Mouse (Mus musculus) forebrain, embryonic 12.5 days (tissue): ENCODE data around the gene Foxo3. TPM values are rescaled to one million over a fixed set of nuclear protein-coding genes. Genes with fewer than 3 reads are reported as not detected.

ENCODE experiments used
- ATAC-seq: fragments of 200-750 bp; cut with Nextera tagmentation; 2 replicates; pipeline ENCODE4 v1.8.0; 2017; ENCODE audit warnings: moderate TSS enrichment; ENCODE audit not compliant: low FRiP score
- H3K27ac ChIP-seq: fragments of 300-500 bp; sonication (generic); 2 replicates; pipeline ENCODE4 v1.5.1; 2016; ENCODE audit warnings: mild to moderate bottlenecking
- H3K27me3 ChIP-seq: fragments of 300-500 bp; sonication (generic); 2 replicates; pipeline ENCODE4 v1.6.1; 2016; ENCODE audit warnings: mild to moderate bottlenecking
- H3K36me3 ChIP-seq: fragments of 300-500 bp; sonication (generic); replicated peaks from 2 replicates; pipeline ENCODE4 v1.6.1; 2016; ENCODE audit warnings: mild to moderate bottlenecking
- H3K4me1 ChIP-seq: fragments of 300-500 bp; sonication (generic); 2 replicates; pipeline ENCODE4 v1.6.1; 2016
- H3K4me2 ChIP-seq: fragments of 300-500 bp; sonication (generic); 2 replicates; pipeline ENCODE4 v1.6.1; 2016; ENCODE audit warnings: mild to moderate bottlenecking, moderate library complexity
- H3K4me3 ChIP-seq: fragments of 300-500 bp; sonication (generic); replicated peaks from 2 replicates; pipeline ENCODE4 v1.5.1; 2016; ENCODE audit warnings: mild to moderate bottlenecking
- H3K9ac ChIP-seq: fragments of 300-500 bp; sonication (generic); 2 replicates; pipeline ENCODE4 v1.6.1; 2016; ENCODE audit warnings: mild to moderate bottlenecking
- H3K9me3 ChIP-seq: fragments of 300-500 bp; sonication (generic); 2 replicates; pipeline ENCODE4 v1.6.1; 2016
- WGBS: fragments of 180-500 bp; shearing (Covaris S2); methylation state at CpG from one replicate; pipeline ENCODE4 v1.1.7; 2016; 5-methylcytosine and 5-hydroxymethylcytosine counted together
- polyA plus RNA-seq: library from polyadenylated mRNA; unstranded; fragments of >200 nt; fragmentation: Nextera tagmentation; extraction: Ambion mirVana; gene quantifications from 2 replicates; pipeline ENCODE4 v1.2.1, GENCODE M21; 2016

The Foxo3 gene
- 3.1 TPM in 2 replicates for polyA plus RNA-seq

- no peaks in the 10 kb centered on the region for H3K9me3 ChIP-seq
- H3K4me1 ChIP-seq, result peaks cover 28% of the 10 kb centered on the region
- under 1% methylated on average over 87 of the region's 88 CpGs for WGBS
- no peaks in the 10 kb centered on the region for H3K36me3 ChIP-seq
- H3K27ac ChIP-seq, result peak within 1 kb of the TSS; percentile 98
- peak within 1 kb of the TSS; percentile 86 for H3K4me3 ChIP-seq
- ATAC-seq, result peak; percentile 75
- H3K9ac ChIP-seq, result peak within 1 kb of the TSS; percentile 79
- peak within 1 kb of the TSS; percentile 99 for H3K4me2 ChIP-seq
- H3K27me3 ChIP-seq, result peaks cover 42% of the 10 kb centered on the region
Measured at GRCm38 (mm10) chr10:42276507-42277345, at the start of gene Foxo3. Gene Foxo3 (minus strand): TSS chr10:42276755.

- no peak for ATAC-seq
- Histone ChIP-seq H3K4me1 (peaks cover 3% of the 10 kb centered on the region; the same call in 1 of the 2 replicates), H3K36me3 (no peaks in the 10 kb centered on the region), H3K27me3 (no peaks in the 10 kb centered on the region), H3K9ac (no peak overlapping the region), H3K4me2 (no peak overlapping the region), H3K9me3 (no peaks in the 10 kb centered on the region), H3K4me3 (no peak overlapping the region), H3K27ac (no peak overlapping the region)
- WGBS, result 74% methylated on average over 10 of the region's 10 CpGs
Measured at GRCm38 (mm10) chr10:42325305-42325704, 48.8 kb upstream of the Foxo3 start.

DNA sequence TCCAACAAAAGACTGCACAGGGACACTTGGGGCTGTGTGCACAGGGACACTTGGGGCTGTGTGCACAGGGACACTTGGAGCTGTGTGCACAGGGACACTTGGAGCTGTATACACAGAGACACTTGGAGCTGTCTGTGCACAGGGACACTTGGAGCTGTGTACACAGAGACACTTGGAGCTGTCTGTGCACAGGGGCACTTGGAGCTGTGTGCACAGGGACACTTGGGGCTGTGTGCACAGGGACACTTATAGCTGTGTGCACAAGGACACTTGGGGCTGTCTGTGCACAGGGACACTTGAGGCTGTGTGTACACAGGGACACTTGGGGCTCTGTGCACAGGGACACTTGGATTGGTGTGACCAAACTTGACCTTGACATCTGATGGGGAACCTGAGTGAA lies 47.4 kb upstream of the Foxo3 start:
- peaks cover 3% of the 10 kb centered on the region; the same call in 1 of the 2 replicates for H3K4me1 ChIP-seq
- ATAC-seq, result no peak
- no peak overlapping the region for H3K9ac ChIP-seq
- no peaks in the 10 kb centered on the region for H3K36me3 ChIP-seq
- no peaks in the 10 kb centered on the region for H3K27me3 ChIP-seq
- no peak overlapping the region for H3K27ac ChIP-seq
- no peak overlapping the region for H3K4me3 ChIP-seq
- no peaks in the 10 kb centered on the region for H3K9me3 ChIP-seq
- no peak overlapping the region for H3K4me2 ChIP-seq

DNA sequence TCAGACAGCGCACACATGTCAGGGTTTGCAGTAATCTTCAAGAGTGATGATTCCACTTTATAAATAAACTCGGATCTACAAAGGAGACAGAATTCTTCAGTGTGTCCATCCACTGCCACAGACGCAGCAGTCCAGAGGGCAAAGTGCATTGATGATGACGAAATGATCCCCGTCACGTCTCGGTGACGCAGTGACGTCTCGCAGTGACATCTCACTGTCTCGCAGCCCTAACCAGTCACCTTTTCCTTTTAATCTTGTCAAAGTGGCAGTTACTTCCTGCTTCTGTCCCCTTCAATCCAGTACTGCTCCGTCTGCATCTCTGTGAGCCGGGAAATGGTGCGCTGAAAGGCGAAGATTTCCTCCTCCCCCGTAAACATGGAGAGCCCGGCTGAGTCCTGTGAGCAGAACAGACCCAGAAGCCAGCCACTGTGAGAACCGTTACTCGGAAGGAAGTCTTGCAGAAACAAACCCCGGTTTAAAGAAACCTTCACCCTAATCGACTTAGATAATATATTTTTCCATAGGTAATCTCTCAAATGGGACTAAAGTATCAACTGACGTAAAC lies 36.7 kb upstream of the Foxo3 start:
- H3K27ac ChIP-seq, result no peak overlapping the region
- no peak overlapping the region for H3K4me2 ChIP-seq
- H3K9me3 ChIP-seq, result no peaks in the 10 kb centered on the region
- 88% methylated on average over 22 of the region's 22 CpGs for WGBS
- 0 out of 2 replicates have a peak, but pooled peaks cover 7% of the 10 kb centered on the region for H3K27me3 ChIP-seq
- H3K9ac ChIP-seq, result no peak overlapping the region
- H3K4me3 ChIP-seq, result no peak overlapping the region
- H3K4me1 ChIP-seq, result peaks cover 3% of the 10 kb centered on the region; the same call in 1 of the 2 replicates
- ATAC-seq, result no peak
- no peaks in the 10 kb centered on the region for H3K36me3 ChIP-seq

DNA sequence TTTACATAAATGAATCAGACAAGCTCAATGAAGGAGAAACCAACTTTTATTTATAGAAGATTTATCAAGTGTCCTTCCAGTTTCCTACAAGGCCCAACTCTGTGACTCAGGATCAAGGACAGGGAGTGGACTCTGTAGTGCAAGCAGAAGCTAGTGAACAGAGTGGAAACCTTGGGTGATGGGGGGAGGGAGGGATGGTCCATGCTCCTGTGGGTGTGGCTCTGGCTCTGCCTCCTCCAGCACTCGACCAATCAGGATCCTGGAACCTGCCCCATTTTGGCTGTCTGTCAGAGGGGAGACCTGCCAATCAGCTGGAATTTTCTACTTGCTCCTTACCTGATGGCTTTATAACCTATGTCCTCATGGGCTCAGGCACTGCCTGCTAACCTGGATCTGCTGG lies 36.0 kb upstream of the Foxo3 start:
- no peaks in the 10 kb centered on the region for H3K9me3 ChIP-seq
- no peaks in the 10 kb centered on the region for H3K36me3 ChIP-seq
- WGBS, result 65% methylated on average over 1 of the region's 1 CpGs
- H3K9ac ChIP-seq, result no peak overlapping the region
- H3K4me1 ChIP-seq, result peaks cover 7% of the 10 kb centered on the region
- H3K27me3 ChIP-seq, result 0 out of 2 replicates have a peak, but pooled peaks cover 7% of the 10 kb centered on the region
- no peak overlapping the region for H3K4me3 ChIP-seq
- H3K4me2 ChIP-seq, result no peak overlapping the region
- ATAC-seq, result no peak
- H3K27ac ChIP-seq, result no peak overlapping the region

DNA sequence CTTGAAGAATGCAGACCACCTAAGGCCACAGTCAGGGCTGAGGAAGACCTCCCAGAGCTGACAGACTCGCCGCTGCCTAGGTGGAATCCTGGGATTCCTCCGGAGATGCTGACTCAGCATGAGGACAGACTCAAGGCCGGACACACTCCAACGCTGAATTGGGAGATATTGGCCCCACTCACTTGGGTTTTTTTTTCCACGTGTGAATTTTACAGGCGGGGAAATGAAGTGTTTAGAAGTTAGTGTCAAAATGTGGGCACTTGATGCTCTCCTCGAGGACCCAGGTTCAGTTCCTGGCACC lies 32.1 kb upstream of the Foxo3 start:
- ATAC-seq, result peak; percentile 56; the same call in 1 of the 2 replicates
- H3K27ac ChIP-seq, result no peak overlapping the region

DNA sequence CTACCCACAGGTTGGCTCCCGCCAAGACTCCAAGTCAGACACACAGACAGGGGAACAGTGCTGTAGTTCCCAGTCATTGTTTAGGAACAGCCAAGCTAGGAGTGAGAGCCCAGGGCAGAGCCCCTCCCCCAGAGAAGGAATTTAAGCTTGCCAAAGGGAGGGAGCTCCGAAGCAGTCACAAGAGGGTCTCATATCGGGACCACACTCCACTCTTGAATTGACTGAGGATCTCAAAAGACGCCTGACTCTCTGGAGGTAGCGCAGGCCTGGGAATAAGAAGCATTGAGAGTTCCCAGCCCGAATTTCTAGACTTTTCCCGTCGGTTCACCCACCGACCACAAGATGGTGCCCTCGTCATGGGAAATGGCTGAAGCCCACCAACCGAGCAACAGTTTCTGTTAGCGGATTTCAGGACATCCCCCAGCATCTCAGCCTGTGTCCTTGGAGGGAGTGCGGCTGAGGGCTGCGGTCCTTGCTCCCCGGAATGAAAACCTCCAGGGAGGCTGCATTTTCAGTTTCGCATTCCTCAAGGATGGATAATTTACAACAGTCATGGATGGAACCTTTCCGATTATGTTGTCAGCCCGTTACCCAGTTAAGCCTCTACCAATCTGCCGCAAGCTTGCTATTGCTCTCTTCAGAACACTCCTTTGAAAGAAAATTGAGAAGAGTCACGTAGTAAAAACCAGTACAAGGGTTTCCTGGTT lies 31.6 kb upstream of the Foxo3 start:
- no peaks in the 10 kb centered on the region for H3K36me3 ChIP-seq
- peak overlapping the region; percentile 46 for H3K4me2 ChIP-seq
- H3K4me3 ChIP-seq, result peak overlapping the region; percentile 16
- 0 out of 2 replicates have a peak, but pooled peaks cover 7% of the 10 kb centered on the region for H3K27me3 ChIP-seq
- H3K27ac ChIP-seq, result no peak overlapping the region
- peaks cover 7% of the 10 kb centered on the region for H3K4me1 ChIP-seq
- no peak overlapping the region for H3K9ac ChIP-seq
- H3K9me3 ChIP-seq, result no peaks in the 10 kb centered on the region
- 4% methylated on average over 20 of the region's 20 CpGs for WGBS
- ATAC-seq, result peak; percentile 80

More for the DNA sequence above, 32.1 kb upstream of the Foxo3 start:
- H3K4me1 ChIP-seq, result peaks cover 7% of the 10 kb centered on the region
- no peak overlapping the region for H3K9ac ChIP-seq
- no peaks in the 10 kb centered on the region for H3K36me3 ChIP-seq
- H3K4me3 ChIP-seq, result peak overlapping the region; percentile 16
- 32% methylated on average over 8 of the region's 8 CpGs for WGBS
- H3K9me3 ChIP-seq, result no peaks in the 10 kb centered on the region
- H3K4me2 ChIP-seq, result peak overlapping the region; percentile 46
- 0 out of 2 replicates have a peak, but pooled peaks cover 7% of the 10 kb centered on the region for H3K27me3 ChIP-seq

DNA sequence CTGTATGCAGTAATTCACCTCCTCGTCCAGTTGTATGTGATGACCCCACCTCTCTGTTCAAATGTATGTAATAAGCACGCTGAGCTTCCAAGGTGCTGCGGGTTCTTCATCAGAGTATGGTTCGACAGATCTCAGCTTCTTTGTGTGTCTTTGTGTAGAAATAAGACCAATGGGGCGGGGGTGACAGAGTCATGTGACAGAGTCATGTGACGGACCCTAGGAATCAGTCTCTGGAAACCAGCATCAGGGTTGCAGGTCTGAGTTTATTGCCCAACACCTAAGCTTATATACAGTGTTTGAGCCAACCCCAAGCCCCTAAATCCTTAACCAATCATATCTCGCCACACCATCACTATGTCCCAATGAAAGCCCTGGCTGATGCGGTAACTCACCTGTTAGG lies 29.9 kb upstream of the Foxo3 start:
- Histone ChIP-seq H3K36me3 (no peaks in the 10 kb centered on the region), H3K27ac (no peak overlapping the region), H3K9ac (no peak overlapping the region), H3K9me3 (no peaks in the 10 kb centered on the region), H3K4me2 (no peak overlapping the region), H3K27me3 (0 out of 2 replicates have a peak, but pooled peaks cover 7% of the 10 kb centered on the region), H3K4me3 (no peak overlapping the region), H3K4me1 (peaks cover 7% of the 10 kb centered on the region)
- WGBS, result 91% methylated on average over 8 of the region's 8 CpGs
- ATAC-seq, result no peak

GRCm38 (mm10) chr10:42300805-42301204 lies 24.2 kb upstream of the Foxo3 start:
- WGBS, result 82% methylated on average over 4 of the region's 4 CpGs
- no peaks in the 10 kb centered on the region for H3K9me3 ChIP-seq
- no peaks in the 10 kb centered on the region for H3K27me3 ChIP-seq
- no peak for ATAC-seq
- H3K4me1 ChIP-seq, result no peaks in the 10 kb centered on the region
- no peak overlapping the region for H3K9ac ChIP-seq
- no peak overlapping the region for H3K4me3 ChIP-seq
- H3K4me2 ChIP-seq, result no peak overlapping the region
- H3K36me3 ChIP-seq, result no peaks in the 10 kb centered on the region
- H3K27ac ChIP-seq, result no peak overlapping the region

- 75% methylated on average over 7 of the region's 7 CpGs for WGBS
- no peak overlapping the region for H3K27ac ChIP-seq
- H3K9me3 ChIP-seq, result no peaks in the 10 kb centered on the region
- no peaks in the 10 kb centered on the region for H3K4me1 ChIP-seq
- no peak overlapping the region for H3K4me3 ChIP-seq
- H3K4me2 ChIP-seq, result no peak overlapping the region
- H3K27me3 ChIP-seq, result no peaks in the 10 kb centered on the region
- ATAC-seq, result no peak
- no peaks in the 10 kb centered on the region for H3K36me3 ChIP-seq
- H3K9ac ChIP-seq, result no peak overlapping the region
Measured at GRCm38 (mm10) chr10:42299967-42300366, 23.4 kb upstream of the Foxo3 start.

DNA sequence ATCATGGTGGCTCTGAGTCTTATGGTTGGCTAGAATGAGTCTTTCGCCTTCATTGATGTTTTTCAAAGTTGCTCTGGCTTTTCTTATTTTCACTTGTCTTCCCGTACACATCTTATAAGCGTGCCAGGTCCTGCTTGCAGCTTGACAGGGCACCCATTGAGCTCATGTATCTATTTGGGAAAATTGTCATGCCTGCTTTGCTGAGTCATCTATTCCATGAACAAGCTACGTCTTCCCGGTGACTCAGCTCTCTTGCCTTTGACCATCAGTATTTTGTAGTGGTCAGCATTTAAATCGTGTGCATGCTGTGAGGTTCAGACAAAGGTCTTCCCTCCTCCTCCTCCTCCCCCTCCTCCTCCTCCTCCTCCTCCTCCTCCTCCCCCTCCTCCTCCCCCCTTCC lies 22.9 kb upstream of the Foxo3 start:
- Histone ChIP-seq H3K9ac (no peak overlapping the region), H3K27ac (no peak overlapping the region), H3K4me3 (no peak overlapping the region), H3K27me3 (no peaks in the 10 kb centered on the region), H3K36me3 (no peaks in the 10 kb centered on the region), H3K9me3 (no peaks in the 10 kb centered on the region), H3K4me2 (no peak overlapping the region), H3K4me1 (no peaks in the 10 kb centered on the region)
- 84% methylated on average over 6 of the region's 6 CpGs for WGBS
- ATAC-seq, result no peak

DNA sequence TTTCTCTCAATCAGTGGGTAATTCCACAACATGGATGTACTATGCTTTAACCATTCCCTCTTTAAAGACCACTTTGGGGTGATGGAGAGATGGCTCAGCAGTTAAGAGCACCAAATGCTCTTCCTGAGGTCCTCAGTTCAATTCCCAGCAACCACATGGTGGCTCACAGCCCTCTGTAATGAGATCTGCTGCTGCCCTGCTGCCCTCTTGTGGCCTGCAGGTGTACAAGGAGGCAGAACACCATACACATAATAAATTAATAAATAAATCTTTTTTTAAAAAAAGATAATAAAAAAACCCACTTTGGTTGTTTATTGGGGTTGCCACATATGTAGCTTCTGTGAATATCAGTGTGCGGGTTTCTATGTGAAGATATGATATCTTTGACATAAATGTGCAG lies 21.4 kb upstream of the Foxo3 start:
- Histone ChIP-seq H3K4me2 (no peak overlapping the region), H3K27ac (no peak overlapping the region), H3K4me3 (no peak overlapping the region), H3K27me3 (no peaks in the 10 kb centered on the region), H3K4me1 (no peaks in the 10 kb centered on the region), H3K9me3 (no peaks in the 10 kb centered on the region), H3K9ac (no peak overlapping the region), H3K36me3 (no peaks in the 10 kb centered on the region)
- no peak for ATAC-seq
- WGBS, result 94% methylated on average over 1 of the region's 1 CpGs
